Mouse (Mus musculus): ENCODE results near the gene Ptpn6.

The Ptpn6 gene

DNA sequence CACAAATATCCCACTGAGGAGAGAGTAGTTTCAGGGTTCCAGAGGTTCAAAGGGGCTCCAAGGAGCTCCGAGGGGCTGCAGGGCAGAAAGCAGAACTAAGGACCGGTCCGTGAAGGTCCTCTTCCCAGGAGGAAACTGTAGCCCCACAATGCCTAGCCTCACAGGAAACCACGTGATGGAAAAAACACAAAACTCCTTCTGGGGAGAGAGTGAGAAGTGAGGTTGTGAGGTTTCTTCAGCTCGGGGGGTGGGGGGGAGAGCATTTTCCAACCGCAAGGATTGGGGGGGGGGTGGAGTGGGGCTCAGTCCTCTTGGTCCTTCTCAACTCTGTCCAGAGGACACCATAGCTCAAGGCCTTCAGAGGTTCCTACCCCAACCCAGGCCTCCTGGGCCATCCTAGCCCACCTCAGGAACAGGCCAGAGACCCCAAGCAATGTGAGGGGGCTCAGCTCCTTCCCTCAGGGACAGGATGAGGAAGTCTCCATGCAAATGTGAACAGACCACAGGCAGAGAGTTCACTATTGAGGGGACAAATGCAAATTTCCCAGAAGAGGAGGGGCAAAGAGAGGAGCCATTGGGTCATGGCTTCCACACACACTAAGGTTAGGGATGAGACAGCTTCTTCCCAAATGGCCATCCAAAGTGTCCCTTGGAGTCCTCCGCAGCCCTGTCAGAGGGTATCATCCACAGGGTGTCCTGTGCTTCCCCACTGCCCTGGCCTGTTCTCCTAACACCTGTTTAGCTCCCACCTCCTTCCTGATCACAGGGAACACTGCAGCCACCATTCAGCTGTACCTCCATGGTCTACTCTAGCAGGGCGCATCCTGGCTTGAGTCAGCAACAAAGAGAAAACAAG is 8.4 kb downstream of the Ptpn6 start:
- DNase-seq (ENCODE audit: low read depth), result peak; percentile 70

DNA sequence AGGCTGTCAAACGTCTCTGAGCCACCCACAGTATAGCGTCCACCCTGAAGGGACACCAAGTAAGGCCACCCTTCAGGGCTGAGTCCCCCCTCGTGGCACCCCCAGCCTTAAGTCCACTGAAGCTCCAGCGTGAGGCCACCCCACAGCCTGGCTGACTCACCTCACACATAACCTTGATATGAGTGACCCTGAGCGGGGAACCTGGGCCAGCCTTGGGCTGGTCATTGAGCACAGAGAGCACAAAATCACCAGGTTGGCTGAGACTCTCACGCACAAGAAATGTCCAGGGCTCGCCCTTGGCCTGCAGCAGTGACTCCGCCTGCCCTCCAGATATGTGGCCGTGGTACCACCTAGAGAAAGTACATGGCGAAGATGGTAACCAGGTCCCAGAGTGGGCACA is 9.9 kb downstream of the Ptpn6 start:
- no peak for DNase-seq (ENCODE audit: low read depth)

DNA sequence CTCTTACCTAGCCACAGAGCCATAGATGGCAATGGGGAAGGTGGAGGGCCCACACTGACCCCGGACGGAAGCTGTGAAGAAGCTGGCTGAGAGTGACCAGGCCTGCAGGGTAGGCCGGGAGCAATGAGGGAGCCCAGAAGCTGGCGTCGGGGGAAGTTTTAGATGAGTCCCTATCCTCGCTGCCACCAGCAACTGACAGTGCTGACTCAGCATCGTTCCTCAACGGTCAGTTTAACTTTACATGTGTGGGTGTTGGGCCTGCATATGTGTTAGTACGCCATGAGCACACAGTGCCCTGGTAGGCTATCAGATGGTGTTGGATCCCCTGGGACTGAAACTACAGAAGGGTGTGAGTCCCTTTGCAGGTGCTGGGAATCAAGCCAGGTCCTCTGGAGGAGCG is 14.0 kb downstream of the Ptpn6 start:
- no peak for DNase-seq (ENCODE audit: low read depth)

DNA sequence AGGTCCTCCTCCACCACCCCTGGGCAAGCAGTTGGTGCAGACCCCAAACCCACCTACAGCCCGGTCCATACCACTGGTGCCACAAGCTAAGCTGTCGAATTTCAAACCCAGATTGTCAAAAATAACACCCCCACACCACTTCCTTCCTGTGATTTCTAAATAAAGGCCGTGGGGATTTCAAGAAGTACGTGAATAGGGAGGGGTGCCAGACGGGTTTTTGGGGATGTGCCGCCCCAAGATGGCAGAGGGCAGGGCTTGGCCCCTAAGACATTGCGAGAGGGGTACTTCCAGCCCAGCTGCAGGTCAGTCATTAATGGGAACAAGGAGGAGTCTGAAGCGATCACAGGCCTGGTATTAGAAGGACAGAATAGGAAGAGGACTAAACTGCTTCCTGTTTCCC is 15.0 kb downstream of the Ptpn6 start:
- DNase-seq (ENCODE audit: low read depth), result no peak

DNA sequence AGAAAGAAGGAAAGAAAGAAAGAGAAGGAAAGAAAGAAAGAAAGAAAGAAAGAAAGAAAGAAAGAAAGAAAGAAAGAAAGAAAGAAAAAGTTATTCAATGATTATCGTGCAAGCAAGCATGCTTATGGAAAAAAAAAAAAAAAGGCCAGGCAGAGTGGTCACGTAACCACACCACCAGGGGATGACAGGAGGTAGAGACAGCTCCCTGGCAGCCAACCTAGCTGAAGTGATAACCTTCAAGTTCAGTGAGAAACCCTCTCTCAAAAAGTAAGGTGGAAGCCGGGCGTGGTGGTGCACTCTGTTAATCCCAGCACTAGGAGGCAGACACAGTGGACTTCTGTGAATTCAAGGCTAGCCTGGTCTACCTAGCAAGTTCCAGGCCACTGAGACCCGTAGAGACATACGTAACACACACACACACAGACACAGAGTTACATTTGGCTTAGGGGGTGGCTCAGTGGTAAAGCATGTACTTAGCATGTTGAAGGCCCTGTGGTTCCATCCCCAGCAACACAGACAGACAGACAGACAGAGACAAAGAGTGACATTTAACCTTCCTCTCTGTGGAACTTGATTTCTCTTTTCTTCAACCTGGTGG is 15.5 kb downstream of the Ptpn6 start:
- peak; percentile 58 for DNase-seq (ENCODE audit: low read depth)

DNA sequence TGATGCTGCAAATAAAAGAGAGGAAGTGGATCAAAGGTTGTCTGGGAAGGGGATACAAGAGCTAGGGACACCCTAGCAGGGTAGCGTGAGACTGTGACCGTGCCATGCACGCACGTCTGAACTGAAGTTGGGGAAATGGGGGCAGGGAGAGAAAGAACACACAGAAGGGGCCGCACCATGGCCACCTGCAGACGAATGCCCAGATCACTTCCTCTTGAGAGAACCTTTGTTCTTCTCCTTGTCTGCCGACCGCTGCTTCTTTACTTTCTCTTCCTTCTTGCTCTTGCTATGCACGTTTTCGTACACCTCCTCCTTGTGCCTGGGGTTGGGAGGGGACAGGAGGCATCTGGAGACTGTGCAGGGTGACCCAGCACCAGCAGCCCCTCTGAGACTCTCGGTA is 17.6 kb downstream of the Ptpn6 start:
- peak; percentile 51 for DNase-seq (ENCODE audit: low read depth)

DNA sequence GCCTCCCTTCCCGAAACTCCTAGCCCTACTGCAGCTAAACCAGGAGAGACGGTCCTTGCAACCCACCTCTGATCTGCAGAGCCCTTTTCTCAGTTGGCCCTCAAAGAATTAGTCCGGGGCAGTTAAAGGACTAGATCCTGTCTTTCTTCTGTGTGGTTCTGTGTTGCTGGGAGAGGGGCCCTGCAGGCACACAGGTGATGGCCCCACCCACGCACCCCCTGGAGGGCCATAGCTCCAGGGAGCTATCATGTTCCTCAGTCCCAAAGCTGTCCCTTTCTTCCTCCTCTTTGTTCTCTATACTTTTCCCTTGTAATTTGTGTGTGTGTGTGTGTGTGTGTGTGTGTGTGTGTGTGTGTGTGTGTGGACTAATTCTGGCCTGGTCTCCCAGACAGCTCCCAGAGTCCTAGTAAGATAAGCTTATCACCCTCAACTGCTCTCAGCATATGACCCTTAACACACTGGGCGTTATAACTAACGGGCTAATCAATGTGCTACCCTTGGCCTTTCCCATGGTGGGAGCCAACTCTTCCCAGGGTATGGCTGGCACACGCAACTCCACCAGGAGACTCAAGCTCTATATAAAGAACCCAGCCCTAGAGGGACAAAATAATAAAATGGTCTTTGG is 19.0 kb downstream of the Ptpn6 start:
- DNase-seq (ENCODE audit: low read depth), result no peak

DNA sequence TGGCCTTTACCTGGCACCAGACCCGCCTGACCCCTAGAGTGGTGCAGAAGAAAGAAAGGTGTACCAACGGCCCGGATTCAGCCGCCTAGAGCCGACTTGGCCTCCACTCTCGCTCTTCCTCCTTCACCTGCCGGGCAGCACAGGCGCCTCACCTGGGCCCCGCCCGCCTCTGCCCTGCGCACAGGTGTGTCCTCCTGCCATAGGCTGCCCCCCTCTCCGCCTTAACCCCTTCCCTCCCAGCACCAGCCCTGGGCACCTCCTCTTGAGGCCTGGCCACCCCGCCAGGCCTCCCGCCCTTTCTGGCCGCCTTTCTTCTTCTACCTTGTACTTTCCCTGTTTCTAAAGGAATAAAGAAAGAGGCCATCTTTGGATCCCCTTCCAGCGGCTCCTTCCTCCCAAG is 19.8 kb downstream of the Ptpn6 start:
- no peak for DNase-seq (ENCODE audit: low read depth)

DNA sequence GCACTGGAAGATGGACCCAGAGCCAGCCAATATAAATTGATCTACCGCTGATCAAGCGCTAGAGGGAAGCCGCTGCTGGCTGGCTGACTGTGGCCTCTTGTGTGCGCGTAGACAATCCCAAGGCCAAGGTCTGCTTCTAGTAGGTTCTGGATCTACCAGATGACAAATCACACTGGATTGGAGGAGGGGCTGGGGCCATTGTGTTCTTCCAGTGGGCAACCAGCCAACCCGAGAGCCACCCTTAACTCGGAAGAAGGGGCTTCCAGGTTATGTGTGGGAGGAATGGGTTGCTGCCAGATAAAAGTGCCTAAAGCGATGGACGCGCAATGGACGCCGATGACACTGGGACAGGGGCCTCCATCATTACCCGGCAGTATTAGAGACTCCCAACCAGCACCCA is 20.5 kb downstream of the Ptpn6 start:
- DNase-seq (ENCODE audit: low read depth), result no peak

DNA sequence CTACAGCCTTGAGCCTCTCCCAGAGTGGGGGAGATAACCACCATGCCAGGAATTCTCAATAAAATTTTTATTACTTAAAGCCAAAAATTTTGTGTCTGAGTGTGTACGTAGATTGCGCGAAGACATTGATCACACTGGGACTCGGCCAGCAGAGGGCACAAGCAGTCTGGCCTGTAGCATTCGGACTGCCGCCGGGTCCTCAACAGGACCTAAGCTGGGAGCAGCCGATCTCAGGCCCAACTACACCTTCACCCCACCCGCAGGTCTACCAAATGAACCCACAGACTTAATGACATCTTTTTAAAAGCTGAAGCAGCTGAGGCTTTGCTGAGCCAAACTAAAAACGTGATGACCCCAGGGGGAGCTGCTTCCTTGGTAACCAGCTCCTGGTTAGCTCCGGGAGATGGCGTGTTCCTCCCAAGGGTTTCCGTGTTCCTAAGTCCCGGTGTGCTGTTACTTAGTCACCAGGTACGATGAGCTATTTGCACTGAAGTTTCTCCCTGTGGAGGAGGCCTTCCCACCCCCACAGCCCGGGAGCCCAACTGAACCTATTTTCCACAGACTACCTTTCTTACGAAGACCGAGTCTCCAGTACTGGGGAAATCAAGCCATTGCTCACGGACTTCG is 21.5 kb downstream of the Ptpn6 start:
- DNase-seq (ENCODE audit: low read depth), result peak; percentile 80

DNA sequence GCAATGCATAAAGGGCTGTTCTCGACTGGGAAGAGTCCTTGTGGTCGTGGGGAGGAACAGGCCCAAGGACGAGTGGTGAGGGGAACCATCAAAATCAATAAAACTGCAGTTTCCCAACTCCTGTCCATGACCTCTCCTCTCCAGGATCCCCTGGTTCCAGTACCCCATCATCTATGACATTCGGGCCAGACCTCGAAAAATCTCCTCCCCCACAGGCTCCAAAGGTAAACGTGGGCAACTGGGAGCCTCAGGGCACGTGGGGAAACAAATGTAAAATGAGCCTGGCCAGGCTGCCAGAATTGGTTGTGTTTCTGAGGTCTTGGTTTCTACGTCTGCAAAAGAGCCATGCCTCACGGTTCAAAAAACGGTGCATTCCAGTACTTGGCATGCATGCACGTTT is 25.6 kb downstream of the Ptpn6 start:
- DNase-seq (ENCODE audit: low read depth), result no peak

DNA sequence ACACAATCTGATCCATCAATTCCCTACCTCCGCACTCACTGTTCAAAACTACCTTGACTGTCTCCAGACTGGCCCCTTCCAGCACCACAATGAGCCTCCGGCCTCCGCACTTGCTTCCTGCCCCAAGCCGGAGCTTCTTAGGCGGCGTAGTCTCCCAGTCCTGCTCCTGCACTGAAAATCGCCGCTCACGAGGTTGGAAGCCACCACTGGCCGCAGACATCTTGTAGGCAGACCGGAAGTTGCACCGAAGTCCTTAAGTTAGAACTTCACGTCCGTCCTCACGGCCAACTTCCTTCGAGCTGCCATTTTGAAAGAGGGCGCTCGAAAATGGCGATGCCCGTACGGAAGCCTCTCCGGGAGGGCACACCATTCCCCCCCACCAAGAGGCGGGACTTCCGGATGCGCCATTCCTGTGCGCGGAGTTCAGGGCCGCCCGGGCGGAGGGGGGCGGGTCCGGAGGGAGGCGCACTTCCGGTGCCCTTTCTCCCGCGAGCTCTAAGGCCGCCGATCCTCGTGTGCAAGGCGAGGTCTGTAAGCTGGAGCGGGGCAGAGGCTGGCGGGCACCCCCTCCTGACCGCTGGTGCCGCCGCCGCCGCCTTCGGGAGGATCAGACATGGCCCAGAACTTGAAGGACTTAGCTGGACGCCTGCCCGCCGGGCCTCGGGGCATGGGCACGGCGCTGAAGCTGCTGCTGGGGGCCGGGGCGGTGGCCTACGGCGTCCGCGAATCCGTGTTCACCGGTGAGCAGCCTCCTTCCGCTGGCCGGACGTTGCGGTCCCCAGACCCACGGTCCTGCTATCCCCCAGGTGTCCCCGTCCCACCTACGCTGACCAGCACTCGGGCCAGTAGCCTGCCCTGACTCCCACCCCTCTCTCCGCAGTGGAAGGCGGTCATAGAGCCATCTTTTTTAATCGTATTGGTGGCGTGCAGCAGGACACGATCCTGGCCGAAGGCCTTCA is 26.4 kb downstream of the Ptpn6 start, which contains the start of the genes Emg1 and Phb2:
Emg1 (minus strand) TSS at position 355 of the 959 bp plus-strand sequence.
Phb2 (plus strand) TSS at position 513 of the 959 bp plus-strand sequence.
- DNase-seq (ENCODE audit: low read depth), result peak; percentile 97

DNA sequence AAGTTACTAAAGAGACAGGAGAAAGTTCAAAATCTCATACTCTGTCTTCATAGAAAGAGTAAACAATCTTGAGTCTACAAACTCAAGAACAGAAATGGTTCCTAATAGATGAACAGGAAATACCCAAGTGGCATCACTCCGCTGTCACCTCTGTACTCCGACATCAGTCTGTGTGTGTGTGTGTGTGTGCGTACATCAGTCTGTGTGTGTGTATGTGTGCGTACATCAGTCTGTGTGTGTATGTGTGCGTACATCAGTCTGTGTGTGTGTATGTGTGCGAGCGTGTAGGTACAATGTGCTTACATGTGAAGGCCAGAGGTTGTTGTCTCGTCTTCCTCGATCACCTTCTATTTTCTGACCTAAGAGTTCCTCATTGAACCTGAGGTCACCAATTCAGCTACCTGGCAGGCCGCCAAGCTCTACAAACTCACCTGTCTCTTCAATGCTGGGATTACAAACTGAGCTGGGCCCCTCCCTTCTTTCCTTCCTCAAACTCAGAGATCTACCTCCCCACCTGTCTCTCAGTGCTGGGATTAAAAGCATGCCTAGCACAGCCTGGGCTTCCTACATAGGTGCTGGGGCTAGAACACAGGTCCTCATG is 30.1 kb downstream of the Ptpn6 start:
- DNase-seq (ENCODE audit: low read depth), result no peak

DNA sequence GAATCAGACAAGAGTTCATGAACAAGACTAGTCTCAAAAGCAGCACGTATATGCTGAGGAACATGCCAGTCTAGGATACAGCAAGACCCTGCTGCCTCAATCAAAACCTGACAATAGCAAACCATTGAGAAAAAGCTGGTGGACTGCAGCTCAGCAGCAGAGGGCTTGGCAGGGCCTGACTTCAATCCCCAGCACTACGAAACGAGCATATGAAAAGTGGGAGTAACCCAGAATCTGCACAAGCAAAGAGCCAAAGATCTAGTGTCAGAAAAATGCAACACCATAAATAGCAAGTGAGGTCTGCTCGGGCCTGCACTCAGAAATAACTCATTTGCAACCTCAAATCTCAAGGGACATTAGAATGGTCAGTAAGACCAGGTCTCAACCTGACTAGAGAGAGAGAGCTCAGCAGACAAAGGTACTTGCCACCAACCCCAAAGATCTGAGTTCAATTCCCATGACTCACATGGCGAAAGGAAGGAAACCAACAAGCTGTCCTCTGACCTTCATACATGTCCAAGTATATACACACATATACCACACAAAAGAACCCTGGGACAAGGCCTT is 32.4 kb downstream of the Ptpn6 start:
- DNase-seq (ENCODE audit: low read depth), result no peak

DNA sequence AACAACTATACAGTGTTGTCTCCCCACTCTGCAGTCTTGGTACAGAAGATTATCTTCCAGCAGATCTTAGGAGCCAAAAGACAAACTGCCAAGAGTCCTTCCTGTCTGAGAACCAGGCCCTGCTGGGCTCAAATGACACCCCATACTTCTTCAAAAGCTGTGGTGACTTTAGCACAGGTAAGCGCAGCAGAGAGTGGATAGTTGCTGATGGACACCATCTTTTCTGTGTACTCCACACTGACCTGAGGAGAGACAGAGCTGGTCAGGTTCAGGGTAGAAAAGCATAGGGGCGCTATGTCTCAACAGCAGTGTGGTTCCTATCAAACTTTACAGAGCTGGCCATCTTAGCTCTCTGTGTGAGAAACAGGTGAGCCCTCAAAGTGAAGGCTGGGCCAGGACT is 34.1 kb downstream of the Ptpn6 start:
- DNase-seq (ENCODE audit: low read depth), result no peak

DNA sequence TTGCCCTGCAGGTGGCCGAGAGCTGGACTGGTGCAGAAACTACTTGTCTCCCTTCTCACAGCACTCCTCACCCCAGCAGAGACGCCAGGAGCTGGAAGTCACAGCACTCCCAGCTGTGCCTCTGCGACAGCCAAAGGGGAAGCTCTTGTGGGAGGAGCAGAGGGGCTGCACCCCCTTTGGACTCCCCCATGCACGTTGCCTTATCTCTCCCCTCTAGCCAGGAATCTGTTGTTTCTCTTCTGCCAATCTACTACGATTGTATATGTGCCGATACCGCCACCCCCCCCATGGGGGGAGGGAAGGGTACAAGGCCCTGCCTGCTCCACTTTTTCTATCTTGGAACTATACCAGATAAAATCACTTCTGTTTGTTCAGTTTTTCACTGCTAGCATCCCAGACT is 34.7 kb downstream of the Ptpn6 start:
- DNase-seq (ENCODE audit: low read depth), result no peak

DNA sequence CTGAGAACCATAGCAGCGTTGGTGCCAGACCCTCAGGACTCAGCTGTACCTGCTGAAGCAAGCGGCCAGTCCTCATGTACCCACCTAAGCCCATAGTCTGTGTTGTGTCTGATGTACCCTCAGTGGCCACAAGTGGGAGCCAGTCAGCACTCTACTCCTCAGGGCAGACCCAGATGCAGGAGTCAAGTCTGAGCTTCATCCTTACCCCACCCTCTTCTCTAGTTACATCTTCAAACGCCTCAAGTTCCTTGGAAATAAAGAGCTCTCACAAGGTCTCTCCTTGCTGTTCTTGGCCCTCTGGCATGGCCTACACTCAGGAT is 35.8 kb downstream of the Ptpn6 start:
- peak; percentile 86 for DNase-seq (ENCODE audit: low read depth)

DNA sequence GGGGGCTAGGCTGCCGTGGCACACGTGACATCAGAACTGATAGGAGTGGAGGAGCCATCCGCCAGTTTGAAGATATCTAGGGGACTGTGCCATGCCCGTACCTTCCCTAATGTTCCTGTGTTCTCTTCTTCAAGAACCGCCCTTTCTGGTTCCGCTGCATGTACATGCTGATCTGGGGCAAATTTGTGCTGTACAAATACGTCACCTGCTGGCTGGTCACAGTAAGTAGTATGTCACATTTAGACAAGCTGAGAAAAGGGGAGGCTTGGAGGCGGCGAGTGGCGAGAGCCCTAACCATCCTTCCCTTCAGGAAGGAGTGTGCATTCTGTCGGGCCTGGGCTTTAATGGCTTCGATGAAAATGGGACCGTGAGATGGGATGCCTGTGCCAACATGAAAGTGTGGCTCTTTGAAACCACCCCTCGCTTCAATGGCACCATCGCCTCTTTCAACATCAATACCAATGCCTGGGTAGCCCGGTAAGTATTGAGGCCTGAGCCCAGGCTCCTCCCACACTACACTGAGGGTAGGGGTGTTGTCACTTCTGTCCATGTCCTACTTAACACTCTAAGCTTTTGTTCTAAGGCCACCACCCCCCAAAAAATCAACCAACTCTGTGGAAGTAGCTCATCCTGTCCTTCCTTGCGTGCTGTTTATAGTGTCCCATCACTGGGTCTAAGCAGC is 36.3 kb downstream of the Ptpn6 start:
- DNase-seq (ENCODE audit: low read depth), result no peak

DNA sequence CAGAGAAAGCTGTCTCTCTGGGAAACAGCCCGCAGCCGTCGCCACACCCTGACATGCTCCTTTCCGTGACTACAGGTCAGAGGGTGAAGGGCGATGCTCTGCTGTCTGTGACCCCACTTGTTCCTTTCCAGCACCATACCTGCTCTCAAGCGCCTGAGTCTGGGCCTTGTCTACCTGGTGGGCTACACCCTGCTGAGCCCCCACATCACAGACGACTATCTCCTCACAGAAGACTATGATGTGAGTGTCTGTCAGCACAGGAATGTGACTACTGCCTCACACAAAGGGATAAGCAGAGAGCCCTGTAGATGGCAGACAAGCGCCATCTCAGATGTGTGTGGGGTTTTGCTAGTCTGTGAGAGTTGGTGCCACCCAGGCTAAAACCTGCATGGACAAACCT is 37.2 kb downstream of the Ptpn6 start:
- DNase-seq (ENCODE audit: low read depth), result no peak

DNA sequence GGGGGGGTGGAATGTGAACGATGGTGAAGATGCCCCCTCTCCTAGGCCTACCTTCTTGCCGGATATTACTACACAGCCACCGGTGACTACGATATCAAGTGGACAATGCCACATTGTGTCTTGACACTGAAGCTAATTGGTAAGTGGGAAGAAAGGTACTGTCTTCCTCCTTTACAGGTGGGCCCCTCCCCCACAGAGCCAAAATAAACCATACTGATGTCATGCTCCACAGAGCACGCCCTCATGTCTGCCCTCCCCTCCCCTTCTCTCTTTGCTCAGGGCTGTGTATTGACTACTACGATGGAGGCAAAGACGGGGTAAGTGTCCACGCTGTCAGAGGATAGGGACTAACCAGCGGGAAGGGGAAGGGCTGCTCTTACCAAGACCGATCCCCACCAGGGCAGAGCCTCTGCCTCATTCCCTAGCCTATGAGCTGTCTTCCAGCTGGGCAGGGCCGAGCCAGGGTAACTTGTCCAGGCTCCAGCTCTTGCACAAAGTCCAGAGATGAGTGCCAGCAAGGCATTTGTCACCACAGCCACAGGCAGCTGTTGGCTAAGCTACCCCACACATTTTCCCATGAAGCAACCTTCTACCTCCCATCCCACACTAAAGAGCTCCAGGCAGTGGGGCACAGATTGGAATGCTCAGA is 38.4 kb downstream of the Ptpn6 start:
- DNase-seq (ENCODE audit: low read depth), result no peak
